Mouse (Mus musculus): ENCODE results near the gene Tmem132d. TPM values are rescaled to one million over a fixed set of nuclear protein-coding genes. Genes with fewer than 3 reads are reported as not detected.

The Tmem132d gene
- polyA plus RNA-seq, 1 experiment from 2014 or later = 1.2 TPM

Other genes with a start within 250 kb of the Tmem132d start
- gene Fzd10, start 167.8 kb upstream of the Tmem132d start, polyA plus RNA-seq (2015; fragmentation: Nextera tagmentation; extraction: Ambion mirVana) = 0.64 and 1.1 TPM in 2 replicates

Measured in forebrain, embryonic 15.5 days (tissue).